Mouse (Mus musculus) CH12.LX (cell line): ENCODE measurements around the gene Vip.

Source experiments
- BHLHE40 ChIP-seq: IDR thresholded peaks from 2 replicates; pipeline ENCODE4 v1.6.1; 2011; ENCODE audit warnings: mild to moderate bottlenecking, low read depth, low read length, improper control_type of control experiment
- CHD1 ChIP-seq: IDR thresholded peaks from 2 replicates; pipeline ENCODE4 v1.6.1; 2012; ENCODE audit warnings: low read depth, low read length, improper control_type of control experiment, inconsistent platforms
- CHD2 ChIP-seq: IDR thresholded peaks from 2 replicates; pipeline ENCODE4 v1.6.1; 2011; ENCODE audit warnings: low read length, improper control_type of control experiment
- CTCF ChIP-seq, 2 experiments: IDR thresholded peaks in 1 of 2; conservative IDR thresholded peaks in 1 of 2; 2 replicates each; pipeline ENCODE4 v1.5.1; 2011 to 2012; ENCODE audit warnings: low read depth in 2 of 2, low read length in 2 of 2, improper control_type of control experiment in 1 of 2, inconsistent platforms in 1 of 2, mild to moderate bottlenecking in 1 of 2, moderate library complexity in 1 of 2
- EP300 ChIP-seq: IDR thresholded peaks from 2 replicates; pipeline ENCODE4 v1.6.1; 2011; ENCODE audit warnings: low read length, improper control_type of control experiment
- MXI1 ChIP-seq: IDR thresholded peaks from 2 replicates; pipeline ENCODE4 v1.6.1; 2011; ENCODE audit warnings: mild to moderate bottlenecking, low read depth, low read length, improper control_type of control experiment
- POLR2A ChIP-seq: IDR thresholded peaks from 2 replicates; pipeline ENCODE4 v1.6.1; 2011; ENCODE audit warnings: low read depth, mild to moderate bottlenecking, improper control_type of control experiment, low read length
- POLR2AphosphoS2 ChIP-seq: IDR thresholded peaks from 2 replicates; pipeline ENCODE4 v1.6.1; 2011; ENCODE audit warnings: low read depth, low read length, improper control_type of control experiment
- SIN3A ChIP-seq: IDR thresholded peaks from 2 replicates; pipeline ENCODE4 v1.6.1; 2012; ENCODE audit warnings: low read length, improper control_type of control experiment, inconsistent platforms
- SMC3 ChIP-seq: IDR thresholded peaks from 2 replicates; pipeline ENCODE4 v1.6.1; 2011; ENCODE audit warnings: low read depth, low read length, improper control_type of control experiment
- UBTF ChIP-seq: IDR thresholded peaks from 2 replicates; pipeline ENCODE4 v1.6.1; 2012; ENCODE audit warnings: low read depth, mild to moderate bottlenecking, inconsistent platforms, low read length, improper control_type of control experiment, moderate library complexity
- USF1 ChIP-seq: IDR thresholded peaks from 2 replicates; pipeline ENCODE4 v1.6.1; 2014; ENCODE audit warnings: low read depth, mild to moderate bottlenecking, inconsistent platforms, low read length, improper control_type of control experiment
- ZKSCAN1 ChIP-seq: IDR thresholded peaks from 2 replicates; pipeline ENCODE4 v1.6.1; 2012; ENCODE audit warnings: low read depth, inconsistent platforms, low read length, improper control_type of control experiment, borderline replicate concordance

GRCm38 (mm10) chr10:5694351-5694750 is 55.3 kb downstream of the Vip start:
- TF ChIP-seq CHD1: no peak
- no peak for TF ChIP-seq CHD2
- no peak for TF ChIP-seq BHLHE40
- no peak for TF ChIP-seq CTCF (conservative IDR thresholded peaks at IDR 0.05 in 1 of 2, IDR thresholded peaks at IDR 0.05 in 1 of 2; ENCODE audit: low read depth in 2 of 2, low read length in 2 of 2)
- no peak for TF ChIP-seq SMC3
- TF ChIP-seq SIN3A: no peak
- no peak for TF ChIP-seq POLR2AphosphoS2
- no peak for TF ChIP-seq POLR2A
- TF ChIP-seq EP300: no peak
- TF ChIP-seq ZKSCAN1: no peak
- no peak for TF ChIP-seq USF1
- TF ChIP-seq UBTF: no peak
- no peak for TF ChIP-seq MXI1
